Mouse (Mus musculus) heart, adult 2 months (tissue): Measurements from ENCODE around the gene Ttc23. TPM values are rescaled to one million over a fixed set of nuclear protein-coding genes. Genes with fewer than 3 reads are reported as not detected.

ENCODE experiments used
- DNase-seq, 2 experiments: peaks; one replicate each; pipeline ENCODE4 v3.0.0; 2021
- H3K27ac ChIP-seq: fragments of 200-600 bp; 2 replicates; pipeline ENCODE4 v1.8.1; 2022
- H3K27me3 ChIP-seq: fragments of 200-500 bp; 2 replicates; pipeline ENCODE4 v1.6.1; 2012; ENCODE audit warnings: mild to moderate bottlenecking, low read length, inconsistent platforms, mixed read lengths; ENCODE audit not compliant: control insufficient read depth, insufficient read depth
- H3K36me3 ChIP-seq: fragments of 200-500 bp; 2 replicates; pipeline ENCODE4 v1.6.1; 2012; ENCODE audit warnings: low read length, inconsistent platforms; ENCODE audit not compliant: control insufficient read depth, insufficient read depth
- H3K4me1 ChIP-seq: fragments of 200-500 bp; 2 replicates; pipeline ENCODE4 v1.6.1; 2011; ENCODE audit warnings: low read length; ENCODE audit not compliant: control insufficient read depth, insufficient read depth
- H3K4me3 ChIP-seq: fragments of 200-600 bp; 2 replicates; pipeline ENCODE4 v1.8.1; 2022
- H3K79me2 ChIP-seq: fragments of 200-500 bp; replicated peaks from 2 replicates; pipeline ENCODE4 v1.6.1; 2012; ENCODE audit warnings: mild to moderate bottlenecking, inconsistent platforms, low read length, moderate library complexity, mixed read lengths; ENCODE audit not compliant: control insufficient read depth, insufficient read depth
- H3K9ac ChIP-seq: fragments of 200-500 bp; 2 replicates; pipeline ENCODE4 v1.6.1; 2012; ENCODE audit warnings: low read depth, mild to moderate bottlenecking, control low read depth, inconsistent platforms, low read length, mixed read lengths
- CTCF ChIP-seq: fragments of 200-600 bp; IDR thresholded peaks from 2 replicates; pipeline ENCODE4 v1.8.1; 2022; ENCODE audit warnings: antibody characterized with exemption, mild to moderate bottlenecking, moderate library complexity
- EP300 ChIP-seq: fragments of 200-500 bp; IDR thresholded peaks from 2 replicates; pipeline ENCODE4 v1.6.1; 2011; ENCODE audit warnings: low read depth, low read length, control low read depth; ENCODE audit not compliant: insufficient read depth
- POLR2A ChIP-seq: fragments of 200-500 bp; IDR thresholded peaks from 2 replicates; pipeline ENCODE4 v1.6.1; 2011; ENCODE audit warnings: mild to moderate bottlenecking, low read depth, low read length, control low read depth; ENCODE audit not compliant: insufficient read depth
- WGBS: fragments of 180-500 bp; shearing (Covaris S2); methylation state at CpG from one replicate; pipeline ENCODE4 v1.1.7; 2018; 5-methylcytosine and 5-hydroxymethylcytosine counted together
- intact Hi-C: fragments of 180-260 bp; cut with DNase I; formaldehyde crosslinking; loops from one replicate; pipeline ENCODE4 v1.15.1; 2025
- polyA plus RNA-seq: library from polyadenylated mRNA; depleted of rRNA; stranded (reverse); fragments of >200 nt; gene quantifications from 2 replicates; pipeline ENCODE4 v1.2.3, GENCODE M21; 2012
- total RNA-seq, 2 experiments: library from RNA; stranded (reverse); gene quantifications; 2 replicates each; pipeline ENCODE4 v1.2.3; 2021

The Ttc23 gene
- total and polyA plus RNA-seq, 3 experiments = 3.6 to 20.7 (median 18.6) TPM

GRCm38 (mm10) chr7:67692141-67692540 lies 44.9 kb downstream of the Ttc23 start:
- Histone ChIP-seq H3K4me1 (peaks cover 15% of the 10 kb centered on the region), H3K27ac (no peak overlapping the region), H3K36me3 (peaks cover 3% of the 10 kb centered on the region; the same call in 1 of the 2 replicates), H3K9ac (no peak overlapping the region), H3K79me2 (no peaks in the 10 kb centered on the region), H3K27me3 (no peaks in the 10 kb centered on the region), H3K4me3 (no peak overlapping the region)
- peak; percentile 63 to 66 for DNase-seq
- 12% methylated on average over 3 of the region's 3 CpGs for WGBS
- no peak for TF ChIP-seq CTCF
- TF ChIP-seq POLR2A = no peak
- TF ChIP-seq EP300 = no peak
- intact Hi-C loops = no loop called here

DNA sequence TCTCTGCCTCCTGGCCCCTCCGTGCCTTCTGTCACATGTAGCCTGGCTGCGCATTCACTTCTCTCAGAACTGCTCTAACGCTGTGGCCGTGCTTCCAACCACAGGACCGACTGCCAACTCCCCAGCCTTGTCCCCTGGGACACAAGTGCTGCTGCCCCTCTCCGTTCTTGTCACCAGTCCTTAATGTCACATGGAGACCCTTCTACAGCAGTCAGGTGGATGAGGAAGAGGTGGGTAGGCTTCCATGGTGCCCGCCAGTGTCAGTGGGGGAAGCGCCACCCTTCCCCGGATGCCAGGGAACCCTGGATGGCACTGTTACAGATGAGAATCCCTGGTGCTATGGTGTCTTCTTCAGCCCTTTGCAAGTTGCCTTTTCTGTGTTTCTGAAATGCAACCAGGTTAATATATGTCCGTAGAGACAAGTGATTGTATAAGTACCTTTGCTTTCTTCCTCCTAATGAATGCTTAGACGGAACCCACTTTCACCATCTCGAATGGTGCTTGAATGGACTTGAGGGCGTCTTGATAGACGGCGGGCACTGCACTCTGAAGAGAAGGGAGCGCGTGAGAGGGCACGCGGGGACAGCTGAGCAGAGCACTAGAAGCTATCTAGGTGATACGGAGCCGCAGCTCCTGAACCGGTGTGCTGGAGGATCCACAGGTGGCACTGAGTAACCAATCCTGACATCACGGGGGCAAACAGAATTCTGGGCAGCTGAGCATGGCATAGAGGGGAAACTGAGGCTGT lies 45.8 kb downstream of the Ttc23 start:
- no peaks in the 10 kb centered on the region for H3K79me2 ChIP-seq
- no peak for DNase-seq
- 77% methylated on average over 23 of the region's 23 CpGs for WGBS
- intact Hi-C loops = no loop called here
- no peak overlapping the region for H3K9ac ChIP-seq
- H3K27ac ChIP-seq = no peak overlapping the region
- TF ChIP-seq CTCF (no peak), EP300 (no peak), POLR2A (no peak)
- H3K27me3 ChIP-seq = no peaks in the 10 kb centered on the region
- no peak overlapping the region for H3K4me3 ChIP-seq
- peaks cover 3% of the 10 kb centered on the region; the same call in 1 of the 2 replicates for H3K36me3 ChIP-seq
- peaks cover 15% of the 10 kb centered on the region for H3K4me1 ChIP-seq

DNA sequence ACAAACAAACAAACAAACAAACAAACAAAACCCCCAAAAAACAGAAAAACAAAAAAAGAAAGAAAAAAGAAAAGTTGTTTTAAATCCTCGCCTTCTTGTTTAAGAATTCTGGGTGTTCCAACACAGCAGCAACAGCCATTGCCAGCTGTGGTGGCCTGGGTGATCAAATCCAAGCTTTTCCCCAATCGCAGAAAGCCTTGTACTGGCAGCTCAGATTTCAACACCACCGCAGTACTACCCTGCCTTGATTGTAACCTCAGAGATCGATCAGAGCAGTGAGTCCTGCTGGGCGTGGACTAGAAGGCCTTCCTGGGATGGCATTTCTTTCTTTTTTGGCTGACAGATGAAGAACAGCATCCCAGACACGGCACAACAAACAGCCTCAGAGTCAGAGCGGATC lies 48.7 kb downstream of the Ttc23 start:
- DNase-seq = no peak
- no peak overlapping the region for H3K4me3 ChIP-seq
- H3K27ac ChIP-seq = no peak overlapping the region
- WGBS = 94% methylated on average over 7 of the region's 7 CpGs
- H3K27me3 ChIP-seq = no peaks in the 10 kb centered on the region
- TF ChIP-seq CTCF (no peak), POLR2A (no peak), EP300 (no peak)
- intact Hi-C loops = no loop called here
- H3K79me2 ChIP-seq = no peaks in the 10 kb centered on the region
- H3K36me3 ChIP-seq = no peaks in the 10 kb centered on the region
- no peak overlapping the region for H3K9ac ChIP-seq
- peaks cover 13% of the 10 kb centered on the region for H3K4me1 ChIP-seq

DNA sequence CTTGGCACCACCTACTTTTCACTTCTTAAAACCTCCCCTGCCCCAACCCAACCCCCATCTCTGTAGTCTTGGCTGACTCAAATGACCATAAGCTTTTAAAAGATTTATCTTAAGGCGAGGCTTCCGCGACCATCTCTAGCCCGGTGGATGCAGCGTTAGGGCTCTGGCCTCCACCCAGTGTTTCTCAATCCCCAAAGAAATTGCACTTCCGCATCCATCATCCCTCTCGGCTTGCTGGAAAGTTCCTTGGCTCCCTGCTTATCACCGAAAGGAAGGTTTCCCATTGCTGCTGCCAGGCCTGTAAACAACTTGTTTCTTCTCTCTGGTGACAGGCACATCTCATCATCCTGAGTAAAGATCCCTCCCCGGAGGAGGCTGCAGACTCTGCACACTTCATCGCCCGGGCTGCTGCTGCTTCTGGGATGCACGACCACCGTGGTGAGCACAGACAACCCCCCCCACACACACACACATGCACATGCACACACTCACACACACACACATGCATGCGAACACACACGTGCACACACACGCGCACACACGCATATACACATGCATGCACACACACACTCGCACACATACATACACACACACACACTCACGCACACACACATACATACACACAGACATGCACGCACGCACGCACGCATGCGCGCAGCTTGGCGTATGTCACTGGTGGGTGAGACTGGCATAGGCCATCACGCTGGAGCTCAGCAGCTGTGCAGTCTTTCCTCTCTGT lies 50.9 kb downstream of the Ttc23 start:
- H3K27ac ChIP-seq = no peak overlapping the region
- no peaks in the 10 kb centered on the region for H3K79me2 ChIP-seq
- no peak overlapping the region for H3K9ac ChIP-seq
- H3K4me3 ChIP-seq = no peak overlapping the region
- H3K36me3 ChIP-seq = no peaks in the 10 kb centered on the region
- WGBS = 77% methylated on average over 28 of the region's 28 CpGs
- no peaks in the 10 kb centered on the region for H3K27me3 ChIP-seq
- no peak for TF ChIP-seq EP300
- TF ChIP-seq POLR2A = no peak
- no peak for TF ChIP-seq CTCF
- intact Hi-C loops = no loop called here
- no peaks in the 10 kb centered on the region for H3K4me1 ChIP-seq
- DNase-seq = peak; percentile 59 to 63

DNA sequence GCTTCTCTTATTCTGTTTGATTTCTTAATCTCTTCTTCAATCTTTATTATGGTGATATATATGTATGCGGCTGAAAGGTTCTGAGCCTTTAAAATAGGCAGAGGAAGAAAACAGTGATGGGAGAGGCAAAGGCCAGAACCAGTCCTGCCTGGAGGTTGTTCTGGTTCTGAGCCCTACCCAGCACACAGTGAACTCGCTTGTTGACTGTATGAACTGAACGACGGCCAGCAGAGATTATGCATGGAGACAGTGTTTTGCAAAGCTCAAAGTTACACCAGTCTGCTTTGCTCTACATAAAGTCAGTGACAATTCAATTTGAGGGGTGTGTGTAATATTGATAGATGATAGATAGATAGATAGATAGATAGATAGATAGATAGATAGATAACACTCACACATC lies 52.1 kb downstream of the Ttc23 start:
- 87% methylated on average over 4 of the region's 4 CpGs for WGBS
- H3K36me3 ChIP-seq = no peaks in the 10 kb centered on the region
- no peak overlapping the region for H3K27ac ChIP-seq
- no peaks in the 10 kb centered on the region for H3K79me2 ChIP-seq
- H3K27me3 ChIP-seq = no peaks in the 10 kb centered on the region
- no peaks in the 10 kb centered on the region for H3K4me1 ChIP-seq
- no peak overlapping the region for H3K9ac ChIP-seq
- no peak for DNase-seq
- TF ChIP-seq CTCF (no peak), EP300 (no peak), POLR2A (no peak)
- intact Hi-C loops = no loop called here
- no peak overlapping the region for H3K4me3 ChIP-seq

GRCm38 (mm10) chr7:67700846-67701245 lies 53.6 kb downstream of the Ttc23 start:
- no peaks in the 10 kb centered on the region for H3K36me3 ChIP-seq
- no peak overlapping the region for H3K9ac ChIP-seq
- DNase-seq = peak in 1 of 2 experiments; percentile 52
- H3K4me1 ChIP-seq = no peaks in the 10 kb centered on the region
- H3K27me3 ChIP-seq = no peaks in the 10 kb centered on the region
- H3K79me2 ChIP-seq = no peaks in the 10 kb centered on the region
- no peak for TF ChIP-seq POLR2A
- TF ChIP-seq EP300 = 0 out of 2 replicates have a peak, but pooled peaks have one; percentile 23
- peak; percentile 75 for TF ChIP-seq CTCF
- intact Hi-C loops = loop anchor here (1.0 to 2.0 kb wide), 2 partner anchors 29 to 58 kb away; partner anchors contain the start of gene Synm
- no peak overlapping the region for H3K27ac ChIP-seq
- H3K4me3 ChIP-seq = no peak overlapping the region
